Mouse (Mus musculus) spleen, postnatal 0 days (tissue): ENCODE measurements around the gene Nxpe2. TPM values are rescaled to one million over a fixed set of nuclear protein-coding genes. Genes with fewer than 3 reads are reported as not detected.

Experiments
- polyA plus RNA-seq: library from polyadenylated mRNA; unstranded; fragments of >200 nt; fragmentation: Nextera tagmentation; extraction: Ambion mirVana; gene quantifications from 2 replicates; pipeline ENCODE4 v1.2.1, GENCODE M21; 2015

Gene Nxpe2
- 167 and 205 TPM in 2 replicates for polyA plus RNA-seq

DNA sequence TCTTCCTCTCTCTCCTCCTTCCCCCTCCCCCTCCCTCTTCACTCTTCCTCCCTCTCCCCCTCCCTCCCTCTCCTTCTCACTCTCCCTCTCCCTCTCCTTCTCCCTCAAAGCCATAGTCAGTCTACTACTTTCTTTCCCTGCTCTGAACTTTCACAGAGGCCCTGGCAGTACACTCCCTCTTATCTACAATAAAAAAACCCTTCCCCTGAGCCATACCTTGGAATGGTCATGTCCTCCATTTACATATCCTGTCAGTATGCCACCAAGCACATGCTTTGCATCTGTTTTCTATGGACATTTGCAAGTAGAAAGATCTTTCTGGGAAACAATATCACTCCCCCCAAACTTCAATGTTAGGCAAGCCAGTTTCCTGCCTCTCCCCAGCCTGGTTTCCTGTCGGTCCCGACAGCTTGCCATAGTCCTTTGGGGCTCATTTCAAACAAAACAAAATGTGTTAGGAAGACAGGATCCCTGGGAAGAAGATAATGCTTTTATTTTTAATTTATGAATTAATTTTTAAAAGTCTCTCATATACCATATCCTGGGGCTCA, at the start of gene Nxpe2:
TSS of gene Nxpe2 (minus strand) at position 307 of the 551 bp plus-strand sequence.

Other genes with a start within 250 kb of the Nxpe2 start
- 10.0 and 10.1 TPM in 2 replicates for gene Nxpe4, start 191.4 kb downstream of the Nxpe2 start, polyA plus RNA-seq
- gene Rexo2, start 127.2 kb upstream of the Nxpe2 start, polyA plus RNA-seq, result 158 and 166 TPM in 2 replicates
- 76.1 and 81.4 TPM in 2 replicates for gene Rbm7, start 141.8 kb upstream of the Nxpe2 start, polyA plus RNA-seq
- 39.8 and 41.7 TPM in 2 replicates for gene Gm5617, start 142.0 kb upstream of the Nxpe2 start, polyA plus RNA-seq